20 mouse cellular contexts compared by ENCODE assay signal in the genomic region with DNA sequence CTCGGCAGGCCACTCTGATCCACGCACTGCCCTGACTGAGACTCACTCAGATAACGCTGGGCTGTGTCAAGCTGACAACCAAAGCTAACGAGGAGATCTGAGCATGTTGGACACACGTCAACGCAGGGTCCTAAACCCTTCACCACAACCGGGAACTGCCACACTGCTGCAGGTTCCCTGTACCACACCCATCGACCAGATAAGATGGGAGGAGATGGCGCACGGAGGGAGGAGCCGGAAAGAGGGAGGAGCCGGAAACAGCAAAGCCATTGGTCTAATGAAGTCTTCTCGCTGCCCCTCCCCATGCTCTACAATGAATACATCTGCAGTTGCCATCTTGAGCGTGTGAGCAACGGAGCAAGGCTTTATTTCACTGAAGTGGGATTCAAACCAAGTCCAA.
A peak's percentile ranks its signal among the peaks of the same experiment; 100 is the strongest.
DNase-seq lines count a peak whose midpoint lies in the region; ATAC-seq and TF ChIP-seq lines count a peak whose summit lies in the region.
"Had no signal": no experiment of that assay in that cellular context is flagged by ENCODE, and none has a peak within 500 bp of the region (broad histone marks: within the 10 kb centered on the region; RNA-seq: fewer than 3 reads in every experiment).

No protein-coding gene starts in this region.

- WGBS in heart, embryonic 12.5 days: 29% methylated on average over 15 of the region's 15 CpGs
- 34% methylated on average over 15 of the region's 15 CpGs for WGBS in liver, postnatal 0 days (ENCODE audit: insufficient replicate concordance)

- no peak for TF ChIP-seq EP300 in liver, postnatal 0 days (IDR thresholded peaks at IDR 0.05; ENCODE audit: low read depth)

- no peak overlapping the region for H3K27ac ChIP-seq in heart, embryonic 12.5 days (ENCODE audit: poor library complexity, severe bottlenecking)
- H3K27ac ChIP-seq in liver, postnatal 0 days (ENCODE audit: low read depth): no peak overlapping the region
- H3K27ac ChIP-seq: limb, embryonic 12.5 days had no signal

- H3K27me3 ChIP-seq in heart, embryonic 12.5 days (replicated peaks): peaks cover 38% of the 10 kb centered on the region
- no peaks in the 10 kb centered on the region for H3K27me3 ChIP-seq in liver, postnatal 0 days (ENCODE audit: insufficient read depth, low read length)

- intact Hi-C loops in heart, postnatal 14 days (cut with DNase I): no loop called here

- no peak for TF ChIP-seq CTCF in liver, postnatal 0 days (IDR thresholded peaks at IDR 0.05; ENCODE audit: low read depth)

- H3K36me3 ChIP-seq in heart, embryonic 12.5 days: no peaks in the 10 kb centered on the region
- no peaks in the 10 kb centered on the region for H3K36me3 ChIP-seq in liver, postnatal 0 days (replicated peaks; ENCODE audit: insufficient read depth, low read length)
- H3K36me3 ChIP-seq: limb, embryonic 12.5 days had no signal

- DNase-seq in heart, postnatal 14 days: no peak
- peak; percentile 89 for DNase-seq in ES-CJ7 (ENCODE audit: low read depth, low spot score)
- peak; percentile 48 for DNase-seq in c-Kit-positive CD71-positive TER-119-positive erythroid progenitor cells, embryonic 14.5 days (ENCODE audit: low spot score)
- DNase-seq in liver, postnatal 0 days: peak; percentile 23
- no peak for DNase-seq in embryo, embryonic 9.5 days (ENCODE audit: extremely low spot score)
- DNase-seq in layer of hippocampus, postnatal 10 days (ENCODE audit: low spot score in 2 of 2): no peak
- no peak for DNase-seq in adrenal gland, adult 2 months
- DNase-seq: adrenal gland, postnatal 25 days; forebrain, postnatal 0 days; heart, postnatal 10 days; kidney, postnatal 10 days; layer of hippocampus, postnatal 36 days; lung, postnatal 10 days; right cerebral cortex, postnatal 25 days had no signal

- ATAC-seq in heart, embryonic 12.5 days (ENCODE audit: insufficient number of reproducible peaks, low FRiP score): no peak
- 0 out of 2 replicates have a peak, but pooled peaks have one; percentile 21 for ATAC-seq in liver, postnatal 0 days
- ATAC-seq: forebrain, postnatal 0 days; inflammation-experienced regulatory T-cells, adult 6 months had no signal

- H3K9me3 ChIP-seq in heart, embryonic 12.5 days (replicated peaks): no peaks in the 10 kb centered on the region
- no peaks in the 10 kb centered on the region for H3K9me3 ChIP-seq in liver, postnatal 0 days (ENCODE audit: low read length)
- H3K9me3 ChIP-seq: limb, embryonic 12.5 days had no signal

- peaks cover 6% of the 10 kb centered on the region for H3K4me1 ChIP-seq in heart, embryonic 12.5 days (replicated peaks)
- H3K4me1 ChIP-seq in liver, postnatal 0 days (ENCODE audit: insufficient read depth): no peaks in the 10 kb centered on the region

- H3K4me2 ChIP-seq in heart, embryonic 12.5 days: peak overlapping the region; percentile 21
- H3K4me2 ChIP-seq in liver, postnatal 0 days (ENCODE audit: low read depth, low read length): no peak overlapping the region
- H3K4me2 ChIP-seq: limb, embryonic 12.5 days; midbrain, embryonic 11.5 days had no signal

- H3K4me3 ChIP-seq in heart, embryonic 12.5 days: no peak overlapping the region
- H3K4me3 ChIP-seq in liver, postnatal 0 days (ENCODE audit: low read depth, low read length): no peak overlapping the region
- H3K4me3 ChIP-seq: erythroblast, embryonic 14.5 days; limb, embryonic 12.5 days; myocyte had no signal

- no peak overlapping the region for H3K9ac ChIP-seq in heart, embryonic 12.5 days
- no peak overlapping the region for H3K9ac ChIP-seq in liver, postnatal 0 days (replicated peaks)
- H3K9ac ChIP-seq: forebrain, postnatal 0 days; limb, embryonic 12.5 days had no signal

Comparison
In these comparisons a context has a peak if more than half of its experiments do, and no peak if none do; other contexts are left out.
1. DNase-seq: peak in ES-CJ7 (single experiment), c-Kit-positive CD71-positive TER-119-positive erythroid progenitor cells, embryonic 14.5 days (single experiment) and liver, postnatal 0 days (single experiment); none in heart, postnatal 14 days (0 of 2), embryo, embryonic 9.5 days (single experiment), layer of hippocampus, postnatal 10 days (0 of 2) and adrenal gland, adult 2 months (single experiment).